Mouse (Mus musculus) ES-E14 (cell line): Measurements from ENCODE around the gene Rrp15.

Source experiments
- CHD2 ChIP-seq: IDR thresholded peaks from 2 replicates; pipeline ENCODE4 v1.6.1; 2014; ENCODE audit warnings: mild to moderate bottlenecking, low read depth, low read length, inconsistent platforms
- MAFK ChIP-seq: IDR thresholded peaks from 2 replicates; pipeline ENCODE4 v1.6.1; 2014; ENCODE audit warnings: mild to moderate bottlenecking, low read depth, low read length, inconsistent platforms; ENCODE audit not compliant: insufficient read depth

DNA sequence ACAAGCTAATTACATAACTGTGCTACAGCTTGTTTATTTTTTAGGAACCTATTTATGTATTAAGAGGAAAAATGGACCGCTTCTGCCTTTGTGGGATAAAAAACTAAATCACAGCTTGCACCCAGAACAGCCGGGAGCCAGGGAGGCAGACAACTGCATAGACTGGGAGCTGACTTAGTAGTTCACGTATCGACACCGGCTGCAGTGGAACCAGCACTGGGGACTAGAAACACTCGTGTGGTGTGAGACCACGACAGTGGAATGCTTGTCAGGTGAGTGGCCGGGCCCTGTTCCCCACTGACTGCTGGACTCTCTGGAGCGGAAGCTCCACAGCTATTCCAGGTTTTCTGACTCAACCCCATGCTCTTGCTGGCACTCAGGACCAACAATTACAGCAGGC, 26.9 kb downstream of the Rrp15 start:
- TF ChIP-seq MAFK (no peak), CHD2 (no peak)
